Mouse (Mus musculus): ENCODE data around the gene Klhl35. TPM values are rescaled to one million over a fixed set of nuclear protein-coding genes. Genes with fewer than 3 reads are reported as not detected.

Klhl35 gene
- polyA plus RNA-seq (2017; shearing (Covaris generic)): 4.3 TPM

GRCm38 (mm10) chr7:99465811-99466210 lies at the start of gene Klhl35:
Gene Klhl35 (plus strand): TSS chr7:99466004.

GRCm38 (mm10) chr7:99483271-99483923 lies 17.6 kb downstream of the Klhl35 start, which contains the start of gene Rps3:
Gene Rps3 (minus strand): TSS chr7:99483738.

Other genes starting within 250 kb of the Klhl35 start
- not detected for gene Mogat2, start 227.4 kb upstream of the Klhl35 start, polyA plus RNA-seq (2017; shearing (Covaris generic))
- gene Map6, start 198.6 kb upstream of the Klhl35 start, polyA plus RNA-seq (2017; shearing (Covaris generic)): 22.7 TPM
- gene Serpinh1, start 112.8 kb upstream of the Klhl35 start, polyA plus RNA-seq (2017; shearing (Covaris generic)): 0.42 TPM
- gene Gdpd5, start 84.6 kb upstream of the Klhl35 start, polyA plus RNA-seq (2017; shearing (Covaris generic)): 17.5 TPM
- 1,250 TPM for gene Rps3, start 17.7 kb downstream of the Klhl35 start, polyA plus RNA-seq (2017; shearing (Covaris generic))
- 21.7 TPM for gene Arrb1, start 69.5 kb downstream of the Klhl35 start, polyA plus RNA-seq (2017; shearing (Covaris generic))
- gene Tpbgl, start 161.1 kb downstream of the Klhl35 start, polyA plus RNA-seq (2017; shearing (Covaris generic)): 1.7 TPM
- gene Slco2b1, start 245.3 kb downstream of the Klhl35 start, polyA plus RNA-seq (2017; shearing (Covaris generic)): 0.34 TPM

All from CD4-positive, CD25-positive, alpha-beta regulatory T cell (primary cell).